Mouse (Mus musculus): Measurements from ENCODE around the gene Inpp5b. TPM values are rescaled to one million over a fixed set of nuclear protein-coding genes. Genes with fewer than 3 reads are reported as not detected.
A peak's percentile ranks its signal among the peaks of the same experiment; 100 is the strongest.

Inpp5b gene
- polyA plus RNA-seq, 1 experiment: 27.0 TPM

- Histone ChIP-seq H3K9ac (ENCODE audit: low read depth, poor library complexity, severe bottlenecking) (no peak overlapping the region), H3K9me3 (replicated peaks; ENCODE audit: control insufficient read depth, insufficient read depth, low read length, poor library complexity, severe bottlenecking) (no peaks in the 10 kb centered on the region), H3K4me1 (ENCODE audit: control insufficient read depth, insufficient read depth, low read length) (no peaks in the 10 kb centered on the region), H3K36me3 (ENCODE audit: control insufficient read depth, insufficient read depth, low read length, poor library complexity, severe bottlenecking) (0 out of 2 replicates have a peak, but pooled peaks cover 3% of the 10 kb centered on the region), H3K27me3 (ENCODE audit: control insufficient read depth, insufficient read depth, low read length, poor library complexity, severe bottlenecking) (no peaks in the 10 kb centered on the region), H3K27ac (ENCODE audit: insufficient read depth, low read length) (no peak overlapping the region), H3K4me3 (ENCODE audit: low read depth, low read length) (no peak overlapping the region)
- TF ChIP-seq EP300 (IDR thresholded peaks at IDR 0.05; ENCODE audit: insufficient read depth, low read depth, low read length) (no peak), POLR2A (IDR thresholded peaks at IDR 0.05; ENCODE audit: insufficient read depth, low read length) (no peak), CTCF (IDR thresholded peaks at IDR 0.05; ENCODE audit: low read depth, low read length) (no peak)
Observed at GRCm38 (mm10) chr4:124817803-124818202, 76.2 kb downstream of the Inpp5b start.

GRCm38 (mm10) chr4:124818832-124819231, 77.2 kb downstream of the Inpp5b start:
- no peak overlapping the region for H3K9ac ChIP-seq (ENCODE audit: low read depth, poor library complexity, severe bottlenecking)
- no peak overlapping the region for H3K4me3 ChIP-seq (ENCODE audit: low read depth, low read length)
- H3K9me3 ChIP-seq (replicated peaks; ENCODE audit: control insufficient read depth, insufficient read depth, low read length, poor library complexity, severe bottlenecking): no peaks in the 10 kb centered on the region
- TF ChIP-seq POLR2A (IDR thresholded peaks at IDR 0.05; ENCODE audit: insufficient read depth, low read length): no peak
- no peak for TF ChIP-seq CTCF (IDR thresholded peaks at IDR 0.05; ENCODE audit: low read depth, low read length)
- no peaks in the 10 kb centered on the region for H3K4me1 ChIP-seq (ENCODE audit: control insufficient read depth, insufficient read depth, low read length)
- no peak overlapping the region for H3K27ac ChIP-seq (ENCODE audit: insufficient read depth, low read length)
- H3K36me3 ChIP-seq (ENCODE audit: control insufficient read depth, insufficient read depth, low read length, poor library complexity, severe bottlenecking): 0 out of 2 replicates have a peak, but pooled peaks cover 3% of the 10 kb centered on the region
- H3K27me3 ChIP-seq (ENCODE audit: control insufficient read depth, insufficient read depth, low read length, poor library complexity, severe bottlenecking): no peaks in the 10 kb centered on the region

GRCm38 (mm10) chr4:124824967-124825366, 83.3 kb downstream of the Inpp5b start:
- peak overlapping the region; percentile 55; the same call in 1 of the 2 replicates for H3K9ac ChIP-seq (ENCODE audit: low read depth, poor library complexity, severe bottlenecking)
- H3K27me3 ChIP-seq (ENCODE audit: control insufficient read depth, insufficient read depth, low read length, poor library complexity, severe bottlenecking): no peaks in the 10 kb centered on the region
- H3K4me1 ChIP-seq (ENCODE audit: control insufficient read depth, insufficient read depth, low read length): peaks cover 1% of the 10 kb centered on the region
- H3K27ac ChIP-seq (ENCODE audit: insufficient read depth, low read length): peak overlapping the region; percentile 97
- TF ChIP-seq CTCF (IDR thresholded peaks at IDR 0.05; ENCODE audit: low read depth, low read length) (no peak), EP300 (IDR thresholded peaks at IDR 0.05; ENCODE audit: insufficient read depth, low read depth, low read length) (0 out of 2 replicates have a peak, but pooled peaks have one; percentile 67)
- H3K36me3 ChIP-seq (ENCODE audit: control insufficient read depth, insufficient read depth, low read length, poor library complexity, severe bottlenecking): 0 out of 2 replicates have a peak, but pooled peaks cover 3% of the 10 kb centered on the region
- peak overlapping the region; percentile 37 for H3K4me3 ChIP-seq (ENCODE audit: low read depth, low read length)
- no peaks in the 10 kb centered on the region for H3K9me3 ChIP-seq (replicated peaks; ENCODE audit: control insufficient read depth, insufficient read depth, low read length, poor library complexity, severe bottlenecking)

- no peak for TF ChIP-seq EP300 (IDR thresholded peaks at IDR 0.05; ENCODE audit: insufficient read depth, low read depth, low read length)
- no peak for TF ChIP-seq POLR2A (IDR thresholded peaks at IDR 0.05; ENCODE audit: insufficient read depth, low read length)
- Histone ChIP-seq H3K36me3 (ENCODE audit: control insufficient read depth, insufficient read depth, low read length, poor library complexity, severe bottlenecking) (0 out of 2 replicates have a peak, but pooled peaks cover 3% of the 10 kb centered on the region), H3K9ac (ENCODE audit: low read depth, poor library complexity, severe bottlenecking) (0 out of 2 replicates have a peak overlapping the region, but pooled peaks have one; percentile 55), H3K9me3 (replicated peaks; ENCODE audit: control insufficient read depth, insufficient read depth, low read length, poor library complexity, severe bottlenecking) (no peaks in the 10 kb centered on the region), H3K4me3 (ENCODE audit: low read depth, low read length) (peak overlapping the region; percentile 37), H3K4me1 (ENCODE audit: control insufficient read depth, insufficient read depth, low read length) (peaks cover 3% of the 10 kb centered on the region), H3K27me3 (ENCODE audit: control insufficient read depth, insufficient read depth, low read length, poor library complexity, severe bottlenecking) (no peaks in the 10 kb centered on the region), H3K27ac (ENCODE audit: insufficient read depth, low read length) (peak overlapping the region; percentile 97)
Observed at GRCm38 (mm10) chr4:124825371-124825965, 83.8 kb downstream of the Inpp5b start.

GRCm38 (mm10) chr4:124829671-124830070, 88.0 kb downstream of the Inpp5b start:
- TF ChIP-seq CTCF (IDR thresholded peaks at IDR 0.05; ENCODE audit: low read depth, low read length): no peak
- TF ChIP-seq EP300 (IDR thresholded peaks at IDR 0.05; ENCODE audit: insufficient read depth, low read depth, low read length): no peak
- TF ChIP-seq POLR2A (IDR thresholded peaks at IDR 0.05; ENCODE audit: insufficient read depth, low read length): no peak
- Histone ChIP-seq H3K4me3 (ENCODE audit: low read depth, low read length) (no peak overlapping the region), H3K27me3 (ENCODE audit: control insufficient read depth, insufficient read depth, low read length, poor library complexity, severe bottlenecking) (no peaks in the 10 kb centered on the region), H3K27ac (ENCODE audit: insufficient read depth, low read length) (no peak overlapping the region), H3K9me3 (replicated peaks; ENCODE audit: control insufficient read depth, insufficient read depth, low read length, poor library complexity, severe bottlenecking) (no peaks in the 10 kb centered on the region), H3K36me3 (ENCODE audit: control insufficient read depth, insufficient read depth, low read length, poor library complexity, severe bottlenecking) (no peaks in the 10 kb centered on the region), H3K9ac (ENCODE audit: low read depth, poor library complexity, severe bottlenecking) (no peak overlapping the region), H3K4me1 (ENCODE audit: control insufficient read depth, insufficient read depth, low read length) (peaks cover 8% of the 10 kb centered on the region)

- H3K27me3 ChIP-seq (ENCODE audit: control insufficient read depth, insufficient read depth, low read length, poor library complexity, severe bottlenecking): no peaks in the 10 kb centered on the region
- 0 out of 2 replicates have a peak, but pooled peaks cover 3% of the 10 kb centered on the region for H3K36me3 ChIP-seq (ENCODE audit: control insufficient read depth, insufficient read depth, low read length, poor library complexity, severe bottlenecking)
- H3K9me3 ChIP-seq (replicated peaks; ENCODE audit: control insufficient read depth, insufficient read depth, low read length, poor library complexity, severe bottlenecking): no peaks in the 10 kb centered on the region
- peaks cover 8% of the 10 kb centered on the region for H3K4me1 ChIP-seq (ENCODE audit: control insufficient read depth, insufficient read depth, low read length)
- no peak overlapping the region for H3K4me3 ChIP-seq (ENCODE audit: low read depth, low read length)
- H3K27ac ChIP-seq (ENCODE audit: insufficient read depth, low read length): peak overlapping the region; percentile 64
- no peak overlapping the region for H3K9ac ChIP-seq (ENCODE audit: low read depth, poor library complexity, severe bottlenecking)
- TF ChIP-seq POLR2A (IDR thresholded peaks at IDR 0.05; ENCODE audit: insufficient read depth, low read length): no peak
- no peak for TF ChIP-seq EP300 (IDR thresholded peaks at IDR 0.05; ENCODE audit: insufficient read depth, low read depth, low read length)
- TF ChIP-seq CTCF (IDR thresholded peaks at IDR 0.05; ENCODE audit: low read depth, low read length): no peak
Observed at GRCm38 (mm10) chr4:124832796-124833195, 91.1 kb downstream of the Inpp5b start.
